28 mouse cellular contexts compared by ENCODE assay signal in the genomic region with DNA sequence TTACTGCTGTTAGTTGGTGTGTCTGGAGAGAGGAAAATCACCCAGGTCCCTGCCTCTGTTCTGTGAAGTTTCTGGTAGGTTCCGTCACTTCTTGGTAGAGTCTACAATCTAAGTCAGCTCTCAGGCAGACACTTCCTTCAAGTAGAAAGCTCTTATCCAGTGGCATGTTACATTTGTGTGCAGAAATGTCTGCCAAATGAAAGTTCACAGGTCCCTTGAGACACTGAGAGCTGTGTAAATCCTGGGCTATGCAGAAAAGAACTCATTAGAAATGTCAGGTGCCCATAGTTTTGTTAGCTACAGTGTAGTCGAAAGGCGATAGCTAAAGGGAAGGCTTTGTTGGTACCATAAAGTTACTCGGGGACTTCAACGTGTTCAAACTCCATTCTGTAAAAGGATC.
A peak's percentile ranks its signal among the peaks of the same experiment; 100 is the strongest.
DNase-seq lines count a peak whose midpoint lies in the region; ATAC-seq and TF ChIP-seq lines count a peak whose summit lies in the region.
"Had no signal": no experiment of that assay in that cellular context is flagged by ENCODE, and none has a peak within 500 bp of the region (broad histone marks: within the 10 kb centered on the region; RNA-seq: fewer than 3 reads in every experiment).

No protein-coding gene starts in this region.

- 76% methylated on average over 5 of the region's 5 CpGs for WGBS in heart, postnatal 0 days
- 82% methylated on average over 5 of the region's 5 CpGs for WGBS in heart, embryonic 11.5 days (ENCODE audit: insufficient replicate concordance)
- 69% methylated on average over 5 of the region's 5 CpGs for WGBS in lung, adult 2 months
- 39% methylated on average over 5 of the region's 5 CpGs for WGBS in limb, embryonic 13.5 days

- no peak overlapping the region for H3K9ac ChIP-seq in heart, postnatal 0 days (replicated peaks; ENCODE audit: low read depth, low read length)
- H3K9ac ChIP-seq in heart, embryonic 11.5 days (ENCODE audit: low read depth, low read length): no peak overlapping the region
- no peak overlapping the region for H3K9ac ChIP-seq in limb, embryonic 13.5 days
- H3K9ac ChIP-seq: embryonic facial prominence, embryonic 13.5 days; forebrain, embryonic 12.5 days; hindbrain, embryonic 14.5 days; liver, embryonic 15.5 days had no signal

- no peak for ATAC-seq in heart, postnatal 0 days (ENCODE audit: insufficient read depth, low read depth)
- no peak for ATAC-seq in heart, embryonic 11.5 days (replicated peaks; ENCODE audit: insufficient number of reproducible peaks, low FRiP score, low TSS enrichment)
- ATAC-seq in limb, embryonic 13.5 days (ENCODE audit: low FRiP score, low read depth): peak; percentile 74
- ATAC-seq: CD4-positive, CD25-positive, alpha-beta regulatory T cell, adult 4 months had no signal

- no peak overlapping the region for H3K4me2 ChIP-seq in heart, postnatal 0 days (ENCODE audit: low read depth, low read length)
- H3K4me2 ChIP-seq in heart, embryonic 11.5 days: no peak overlapping the region
- 0 out of 2 replicates have a peak overlapping the region, but pooled peaks have one; percentile 3 for H3K4me2 ChIP-seq in limb, embryonic 13.5 days (replicated peaks)
- H3K4me2 ChIP-seq: embryonic facial prominence, embryonic 13.5 days; forebrain, embryonic 12.5 days; hindbrain, embryonic 14.5 days; liver, embryonic 15.5 days had no signal

- H3K4me1 ChIP-seq in heart, postnatal 0 days (ENCODE audit: control insufficient read depth, insufficient read depth): peaks cover 30% of the 10 kb centered on the region
- peaks cover 17% of the 10 kb centered on the region for H3K4me1 ChIP-seq in heart, embryonic 11.5 days (ENCODE audit: control insufficient read depth, insufficient read depth, low read length)
- peaks cover 3% of the 10 kb centered on the region; the same call in 1 of the 2 replicates for H3K4me1 ChIP-seq in lung, adult 2 months (ENCODE audit: control insufficient read depth, insufficient read depth, low read length)
- peaks cover 52% of the 10 kb centered on the region for H3K4me1 ChIP-seq in limb, embryonic 13.5 days
- H3K4me1 ChIP-seq: liver, embryonic 15.5 days had no signal

- H3K9me3 ChIP-seq in heart, postnatal 0 days (replicated peaks; ENCODE audit: control insufficient read depth, low read length): no peaks in the 10 kb centered on the region
- no peaks in the 10 kb centered on the region for H3K9me3 ChIP-seq in heart, embryonic 11.5 days (replicated peaks; ENCODE audit: control insufficient read depth, low read length)
- no peaks in the 10 kb centered on the region for H3K9me3 ChIP-seq in limb, embryonic 13.5 days
- H3K9me3 ChIP-seq: embryonic facial prominence, embryonic 13.5 days; forebrain, embryonic 12.5 days; liver, embryonic 15.5 days had no signal

- no peak overlapping the region for H3K27ac ChIP-seq in heart, postnatal 0 days (ENCODE audit: low read depth)
- no peak overlapping the region for H3K27ac ChIP-seq in heart, embryonic 11.5 days (ENCODE audit: low read depth, low read length)
- H3K27ac ChIP-seq in limb, embryonic 13.5 days: peak overlapping the region; percentile 69; the same call in 1 of the 2 replicates
- H3K27ac ChIP-seq: embryonic facial prominence, embryonic 13.5 days; forebrain, embryonic 12.5 days; hindbrain, embryonic 14.5 days; liver, embryonic 15.5 days; macrophage; stomach, postnatal 0 days had no signal

- peak; percentile 88 for DNase-seq in heart, adult 11 months
- DNase-seq in heart, postnatal 10 days: no peak
- DNase-seq in heart, postnatal 0 days (ENCODE audit: low spot score): peak; percentile 42
- DNase-seq in lung, postnatal 36 days: peak; percentile 32
- DNase-seq in lung, adult 2 months: no peak
- no peak for DNase-seq in T-cell, adult 2 months (ENCODE audit: low spot score)
- DNase-seq: adrenal gland, adult 2 months; cerebellum, adult 2 months; cerebellum, postnatal 36 days; embryo, embryonic 11 days; heart, postnatal 4 days; kidney, adult 8-10 months; kidney, postnatal 10 days; layer of hippocampus, postnatal 36 days; liver; right cerebral cortex, postnatal 14 days; thymus, adult 2 months; thymus, postnatal 4 days had no signal

- intact Hi-C loops in heart, postnatal 10 days (cut with DNase I): no loop called here

- H3K4me3 ChIP-seq in heart, postnatal 0 days (ENCODE audit: low read depth, low read length): no peak overlapping the region
- no peak overlapping the region for H3K4me3 ChIP-seq in heart, embryonic 11.5 days (ENCODE audit: low read depth, low read length)
- H3K4me3 ChIP-seq in lung, adult 2 months (replicated peaks; ENCODE audit: extremely low read depth, low read depth, low read length): no peak overlapping the region
- no peak overlapping the region for H3K4me3 ChIP-seq in limb, embryonic 13.5 days
- H3K4me3 ChIP-seq: embryonic facial prominence, embryonic 13.5 days; erythroblast, embryonic 14.5 days; forebrain, embryonic 12.5 days; liver, embryonic 15.5 days had no signal

- TF ChIP-seq CTCF in heart, postnatal 0 days (IDR thresholded peaks at IDR 0.05; ENCODE audit: low read depth): no peak
- no peak for TF ChIP-seq CTCF in lung, adult 2 months (IDR thresholded peaks at IDR 0.05; ENCODE audit: insufficient read depth, low read length)

- no peaks in the 10 kb centered on the region for H3K36me3 ChIP-seq in heart, postnatal 0 days (replicated peaks; ENCODE audit: control insufficient read depth, insufficient read depth, low read length)
- H3K36me3 ChIP-seq in heart, embryonic 11.5 days (ENCODE audit: control insufficient read depth, insufficient read depth, low read length): no peaks in the 10 kb centered on the region
- H3K36me3 ChIP-seq in limb, embryonic 13.5 days: no peaks in the 10 kb centered on the region
- H3K36me3 ChIP-seq: embryonic facial prominence, embryonic 13.5 days; forebrain, embryonic 12.5 days; liver, embryonic 15.5 days had no signal

- TF ChIP-seq EP300 in heart, postnatal 0 days (IDR thresholded peaks at IDR 0.05; ENCODE audit: low read depth): no peak

- H3K27me3 ChIP-seq in heart, postnatal 0 days (ENCODE audit: control insufficient read depth, insufficient read depth, low read length): no peaks in the 10 kb centered on the region
- no peaks in the 10 kb centered on the region for H3K27me3 ChIP-seq in heart, embryonic 11.5 days (ENCODE audit: control insufficient read depth, insufficient read depth, low read length)
- no peaks in the 10 kb centered on the region for H3K27me3 ChIP-seq in limb, embryonic 13.5 days
- H3K27me3 ChIP-seq: embryonic facial prominence, embryonic 13.5 days; forebrain, embryonic 12.5 days; liver, embryonic 15.5 days had no signal

- TF ChIP-seq POLR2A in lung, adult 2 months (IDR thresholded peaks at IDR 0.05; ENCODE audit: borderline replicate concordance, extremely low read depth, low read depth, low read length): no peak

Comparison
In these comparisons a context has a peak if more than half of its experiments do, and no peak if none do; other contexts are left out.
1. DNase-seq: peak in heart, adult 11 months (single experiment), heart, postnatal 0 days (single experiment) and lung, postnatal 36 days (single experiment); none in heart, postnatal 10 days (0 of 2), lung, adult 2 months (single experiment) and T-cell, adult 2 months (single experiment).